Mouse (Mus musculus): ENCODE measurements around the gene Gm29276. TPM values are rescaled to one million over a fixed set of nuclear protein-coding genes. Genes with fewer than 3 reads are reported as not detected.
"Not testable (repeated sequence)": the region's sequence is repeated elsewhere in the genome, so short reads cannot be mapped to it uniquely, and the experiment has no call there.

The Gm29276 gene
- polyA plus RNA-seq (2015; fragmentation: Nextera tagmentation; extraction: Ambion mirVana) = not detected in 2 replicates

DNA sequence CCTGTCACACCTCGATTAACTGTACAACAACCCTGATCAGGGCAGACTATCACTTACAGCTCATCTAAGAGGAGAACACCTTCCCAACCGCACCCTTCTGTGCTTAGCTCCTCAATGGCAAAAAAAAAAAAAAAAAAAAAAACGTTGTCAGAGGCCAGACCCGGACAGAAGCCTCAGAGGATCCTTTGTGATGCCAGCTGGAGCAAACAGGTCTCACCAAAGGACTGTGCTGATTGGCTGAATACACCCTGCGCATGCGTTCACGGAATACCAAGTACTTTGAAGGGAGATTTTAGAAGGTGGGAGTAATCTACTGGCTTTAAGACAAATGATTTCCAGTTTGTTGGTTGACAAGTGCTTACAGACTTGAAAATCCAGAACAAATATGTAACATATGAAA lies at the start of gene Gm29276:
Gene Gm29276 (minus strand): TSS at position 101 of the 400 bp plus-strand sequence.
- not testable (repeated sequence) for H3K4me3 ChIP-seq (ENCODE audit: low read length); H3K9ac ChIP-seq (ENCODE audit: low read length); H3K27me3 ChIP-seq (ENCODE audit: control insufficient read depth, insufficient read depth, low read length); H3K4me2 ChIP-seq (ENCODE audit: low read depth, low read length); H3K9me3 ChIP-seq (replicated peaks; ENCODE audit: control insufficient read depth, low read length); H3K27ac ChIP-seq (ENCODE audit: low read length); H3K4me1 ChIP-seq (ENCODE audit: control insufficient read depth, insufficient read depth, low read length); H3K36me3 ChIP-seq (ENCODE audit: control insufficient read depth, insufficient read depth); ATAC-seq (replicated peaks; ENCODE audit: extremely low read depth, insufficient read depth, low FRiP score)
- no CpG with 5 or more reads among the region's 7 CpGs for WGBS

Measured in heart, embryonic 16.5 days (tissue).